Mouse (Mus musculus) brain, embryonic 14.5 days (tissue): ENCODE data around the gene Wdr95.

Source experiments
- CTCF ChIP-seq: fragments of 200-500 bp; IDR thresholded peaks from 2 replicates; pipeline ENCODE4 v1.5.1; 2012; ENCODE audit warnings: inconsistent platforms, mild to moderate bottlenecking, moderate library complexity, borderline replicate concordance; ENCODE audit not compliant: insufficient read depth, insufficient read length; ENCODE audit errors: extremely low read depth
- POLR2A ChIP-seq: fragments of 200-500 bp; IDR thresholded peaks from 2 replicates; pipeline ENCODE4 v1.6.1; 2012; ENCODE audit warnings: mild to moderate bottlenecking, inconsistent platforms, borderline replicate concordance; ENCODE audit not compliant: poor library complexity, insufficient read depth, insufficient read length, severe bottlenecking; ENCODE audit errors: extremely low read depth

GRCm38 (mm10) chr5:149481920-149482319 lies 46.6 kb upstream of the Wdr95 start:
- TF ChIP-seq CTCF, result no peak
- no peak for TF ChIP-seq POLR2A
